Mouse (Mus musculus) kidney, postnatal 0 days (tissue): ENCODE data around the gene A730049H05Rik. TPM values are rescaled to one million over a fixed set of nuclear protein-coding genes. Genes with fewer than 3 reads are reported as not detected.

Experiments used
- ATAC-seq: fragments of 200-750 bp; cut with Nextera tagmentation; replicated peaks from 2 replicates; pipeline ENCODE4 v1.8.0; 2017; ENCODE audit warnings: low read depth, moderate number of reproducible peaks, moderate TSS enrichment, moderate library complexity; ENCODE audit not compliant: low FRiP score
- DNase-seq: peaks from one replicate; pipeline ENCODE4 v3.0.0-alpha.2; 2016; ENCODE audit warnings: low spot score
- H3K27ac ChIP-seq: fragments of 300-500 bp; sonication (generic); 2 replicates; pipeline ENCODE4 v1.5.1; 2014; ENCODE audit warnings: mild to moderate bottlenecking
- H3K27me3 ChIP-seq: fragments of 300-500 bp; sonication (generic); 2 replicates; pipeline ENCODE4 v1.6.1; 2014; ENCODE audit warnings: low read length, mixed read lengths; ENCODE audit not compliant: insufficient read depth
- H3K36me3 ChIP-seq: fragments of 300-500 bp; sonication (generic); 2 replicates; pipeline ENCODE4 v1.6.1; 2014; ENCODE audit warnings: low read length, mixed read lengths; ENCODE audit not compliant: insufficient read depth
- H3K4me1 ChIP-seq: fragments of 300-500 bp; sonication (generic); replicated peaks from 2 replicates; pipeline ENCODE4 v1.6.1; 2014; ENCODE audit warnings: antibody characterized with exemption, low read length, mixed read lengths; ENCODE audit not compliant: insufficient read depth
- H3K4me2 ChIP-seq: fragments of 300-500 bp; sonication (generic); 2 replicates; pipeline ENCODE4 v1.6.1; 2014; ENCODE audit warnings: mild to moderate bottlenecking, low read length, moderate library complexity, mixed read lengths
- H3K4me3 ChIP-seq: fragments of 300-500 bp; sonication (generic); replicated peaks from 2 replicates; pipeline ENCODE4 v1.5.1; 2014; ENCODE audit warnings: low read depth, low read length
- H3K9ac ChIP-seq: fragments of 300-500 bp; sonication (generic); 2 replicates; pipeline ENCODE4 v1.6.1; 2014; ENCODE audit warnings: low read depth, low read length
- H3K9me3 ChIP-seq: fragments of 300-500 bp; sonication (generic); replicated peaks from 2 replicates; pipeline ENCODE4 v1.6.1; 2016; ENCODE audit warnings: low read length, inconsistent platforms, mixed read lengths
- CTCF ChIP-seq: IDR thresholded peaks from 2 replicates; pipeline ENCODE4 v1.5.1; 2016; ENCODE audit warnings: antibody characterized with exemption, low read depth, mild to moderate bottlenecking, moderate library complexity
- WGBS: fragments of 180-500 bp; shearing (Covaris S2); extraction: QIAGEN DNeasy Blood & Tissue Kit; methylation state at CpG from one replicate; pipeline ENCODE4 v1.1.7; 2014; 5-methylcytosine and 5-hydroxymethylcytosine counted together
- polyA plus RNA-seq: library from polyadenylated mRNA; unstranded; fragments of >200 nt; fragmentation: Nextera tagmentation; extraction: Ambion mirVana; gene quantifications from 2 replicates; pipeline ENCODE4 v1.2.1, GENCODE M21; 2015

The A730049H05Rik gene
- polyA plus RNA-seq, 1 experiment from 2014 or later = 7.1 TPM

DNA sequence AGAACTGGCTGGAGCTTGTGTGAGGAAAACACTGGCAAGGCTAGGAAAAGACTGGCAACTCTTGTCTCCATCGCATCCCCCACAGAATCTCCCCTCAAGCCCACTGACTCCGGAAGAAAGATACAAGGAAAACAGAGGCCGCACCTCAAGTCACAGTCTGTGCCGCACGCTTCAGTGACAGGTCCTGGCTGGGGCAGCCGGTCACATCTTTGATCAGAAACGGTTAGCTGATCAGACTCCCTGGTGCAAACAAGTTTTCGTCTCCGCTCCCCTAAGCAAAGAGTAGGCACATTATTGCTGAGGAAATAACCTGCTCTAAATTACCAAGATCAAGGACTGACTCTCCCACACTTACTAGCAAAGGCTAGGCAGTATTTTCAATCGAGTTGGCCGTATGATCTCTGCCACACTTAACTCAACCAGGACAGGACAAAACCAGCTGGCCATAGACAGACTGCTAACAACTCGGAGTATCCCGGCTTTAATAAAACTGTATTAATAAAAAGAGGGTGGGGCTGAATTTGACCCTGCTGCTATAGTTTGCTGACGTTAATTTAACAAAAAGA is 63.5 kb downstream of the A730049H05Rik start:
- H3K4me2 ChIP-seq = no peak overlapping the region
- no peaks in the 10 kb centered on the region for H3K9me3 ChIP-seq
- no peak for ATAC-seq
- WGBS = 43% methylated on average over 14 of the region's 14 CpGs
- no peak overlapping the region for H3K4me3 ChIP-seq
- DNase-seq = peak; percentile 47
- peak overlapping the region; percentile 57 for H3K27ac ChIP-seq
- no peak for TF ChIP-seq CTCF
- no peaks in the 10 kb centered on the region for H3K27me3 ChIP-seq
- peaks cover 12% of the 10 kb centered on the region for H3K4me1 ChIP-seq
- no peak overlapping the region for H3K9ac ChIP-seq
- H3K36me3 ChIP-seq = peaks cover 40% of the 10 kb centered on the region

DNA sequence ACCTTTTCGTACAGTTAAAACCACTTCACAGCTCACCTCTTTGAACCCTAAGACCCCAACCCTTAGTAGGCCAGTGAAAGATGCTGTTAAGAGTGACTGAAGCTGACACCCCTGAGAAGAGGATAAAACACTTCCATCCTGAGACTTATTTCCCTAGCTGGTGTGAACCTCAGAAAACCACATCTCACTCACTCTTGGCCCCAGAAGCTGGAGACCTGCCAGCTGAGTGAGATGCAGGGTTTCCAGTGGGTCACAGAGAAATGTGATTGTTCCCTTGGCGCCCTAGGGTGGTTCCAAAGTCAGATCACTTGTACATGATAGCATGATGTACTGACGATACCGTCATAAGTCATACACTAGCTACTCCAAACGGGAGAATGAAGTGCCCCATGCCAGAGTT is 66.2 kb downstream of the A730049H05Rik start:
- H3K27me3 ChIP-seq = no peaks in the 10 kb centered on the region
- no peak for DNase-seq
- ATAC-seq = no peak
- WGBS = 75% methylated on average over 5 of the region's 5 CpGs
- no peak overlapping the region for H3K27ac ChIP-seq
- H3K4me2 ChIP-seq = no peak overlapping the region
- no peaks in the 10 kb centered on the region for H3K9me3 ChIP-seq
- peaks cover 50% of the 10 kb centered on the region for H3K36me3 ChIP-seq
- TF ChIP-seq CTCF = no peak
- H3K9ac ChIP-seq = no peak overlapping the region
- H3K4me1 ChIP-seq = peaks cover 12% of the 10 kb centered on the region
- H3K4me3 ChIP-seq = no peak overlapping the region

DNA sequence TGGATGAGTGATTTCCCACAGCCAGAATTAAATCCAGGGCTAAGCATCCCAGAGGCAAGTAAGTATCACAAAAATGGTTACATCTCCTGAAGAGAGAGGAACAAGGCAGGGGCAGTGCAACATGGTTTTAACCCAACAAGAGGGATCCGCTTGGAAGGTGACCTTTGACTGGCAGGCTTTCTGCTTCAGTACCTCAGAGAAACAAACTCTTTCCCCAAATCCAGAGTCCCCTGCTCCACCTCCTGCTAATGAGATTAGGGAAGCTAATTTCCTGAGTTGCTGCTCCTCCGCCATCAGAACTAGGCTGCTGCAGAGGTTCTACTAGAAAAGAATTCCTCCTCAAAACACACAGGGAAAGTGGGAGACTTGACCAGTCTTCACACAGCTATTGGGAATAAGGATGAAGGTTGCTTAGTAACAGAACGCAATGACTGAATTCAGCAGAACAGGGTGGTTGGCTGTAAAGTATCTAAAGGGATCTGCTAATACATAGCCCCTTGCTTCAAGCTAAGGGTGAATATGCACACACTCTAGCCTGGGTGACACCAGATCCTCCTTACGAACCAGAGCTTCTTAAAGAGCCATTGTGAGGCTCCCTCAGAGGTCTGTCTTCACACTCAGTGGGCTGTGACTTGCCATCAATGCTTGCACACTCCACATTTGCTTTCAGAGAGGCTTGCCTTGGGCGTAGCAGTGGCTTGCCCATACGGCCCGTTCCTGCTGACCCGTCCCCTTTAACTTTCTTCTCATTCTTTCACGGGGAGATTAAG is 67.0 kb downstream of the A730049H05Rik start:
- H3K9me3 ChIP-seq = no peaks in the 10 kb centered on the region
- 0 out of 2 replicates have a peak, but pooled peaks have one; percentile 29 for ATAC-seq
- H3K9ac ChIP-seq = no peak overlapping the region
- H3K27ac ChIP-seq = peak overlapping the region; percentile 51
- 44% methylated on average over 9 of the region's 9 CpGs for WGBS
- peaks cover 12% of the 10 kb centered on the region for H3K4me1 ChIP-seq
- DNase-seq = peak; percentile 46
- H3K4me3 ChIP-seq = no peak overlapping the region
- peaks cover 51% of the 10 kb centered on the region for H3K36me3 ChIP-seq
- no peak for TF ChIP-seq CTCF
- H3K4me2 ChIP-seq = no peak overlapping the region
- no peaks in the 10 kb centered on the region for H3K27me3 ChIP-seq

DNA sequence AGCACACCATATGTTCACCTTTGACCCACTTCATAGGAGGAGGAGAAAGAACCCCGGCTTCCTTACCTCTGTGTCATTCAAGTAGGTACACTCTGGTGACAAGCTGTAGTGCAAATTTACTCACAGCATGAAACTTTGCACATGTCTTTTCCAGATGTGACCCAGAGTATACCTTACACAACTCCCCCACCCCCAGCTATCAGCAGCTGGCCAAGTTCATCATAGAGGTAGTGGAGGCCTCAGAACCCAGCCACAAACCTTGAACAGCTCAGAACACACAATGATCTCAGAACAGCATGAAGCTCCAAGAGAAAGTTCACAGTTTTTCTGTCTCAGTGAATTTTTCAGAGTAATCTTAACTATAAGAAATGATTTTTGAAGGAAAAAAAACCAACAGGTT is 75.3 kb downstream of the A730049H05Rik start:
- 29% methylated on average over 1 of the region's 1 CpGs for WGBS
- Histone ChIP-seq H3K4me3 (no peak overlapping the region), H3K36me3 (peaks cover 46% of the 10 kb centered on the region), H3K9ac (no peak overlapping the region), H3K27me3 (no peaks in the 10 kb centered on the region), H3K4me2 (no peak overlapping the region), H3K27ac (no peak overlapping the region), H3K4me1 (no peaks in the 10 kb centered on the region), H3K9me3 (no peaks in the 10 kb centered on the region)
- no peak for DNase-seq
- ATAC-seq = no peak
- no peak for TF ChIP-seq CTCF

Other genes starting within 250 kb of the A730049H05Rik start
- 3.3 and 3.4 TPM in 2 replicates for gene Prickle2, start 110.3 kb upstream of the A730049H05Rik start, polyA plus RNA-seq
- 0.03 TPM in 1 of 2 replicates, not detected in the other for gene Gm15737, start 52.9 kb downstream of the A730049H05Rik start, polyA plus RNA-seq
- 7.6 and 7.9 TPM in 2 replicates for gene Adamts9, start 127.0 kb downstream of the A730049H05Rik start, polyA plus RNA-seq